9 mouse cellular contexts compared by ENCODE assay signal in genomic region chr6:140548082-140548769, GRCm38 (mm10).
DNase-seq lines count a peak whose midpoint lies in the region; ATAC-seq lines count a peak whose summit lies in the region.
"Had no signal": no experiment of that assay in that cellular context is flagged by ENCODE, and none has a peak within 500 bp of the region (broad histone marks: within the 10 kb centered on the region; RNA-seq: fewer than 3 reads in every experiment).

No protein-coding gene starts in this region.

- no peak overlapping the region for H3K4me2 ChIP-seq in liver, embryonic 12.5 days
- H3K4me2 ChIP-seq in kidney, embryonic 14.5 days (replicated peaks; ENCODE audit: low read depth, low read length), result no peak overlapping the region
- no peak overlapping the region for H3K4me2 ChIP-seq in hindbrain, embryonic 11.5 days (replicated peaks; ENCODE audit: low read depth, low read length)
- H3K4me2 ChIP-seq: embryonic facial prominence, embryonic 12.5 days had no signal

- H3K4me3 ChIP-seq in liver, embryonic 12.5 days, result no peak overlapping the region
- no peak overlapping the region for H3K4me3 ChIP-seq in kidney, embryonic 14.5 days (ENCODE audit: low read length)
- no peak overlapping the region for H3K4me3 ChIP-seq in hindbrain, embryonic 11.5 days (ENCODE audit: low read depth, low read length)
- H3K4me3 ChIP-seq: embryonic facial prominence, embryonic 12.5 days had no signal

- H3K36me3 ChIP-seq in liver, embryonic 12.5 days, result peaks cover 24% of the 10 kb centered on the region
- peaks cover 56% of the 10 kb centered on the region for H3K36me3 ChIP-seq in kidney, embryonic 14.5 days (ENCODE audit: control insufficient read depth, insufficient read depth, low read length)
- 0 out of 2 replicates have a peak, but pooled peaks cover 4% of the 10 kb centered on the region for H3K36me3 ChIP-seq in hindbrain, embryonic 11.5 days (ENCODE audit: control insufficient read depth, insufficient read depth, low read length)

- peak; percentile 63; the same call in 1 of the 2 replicates for ATAC-seq in liver, embryonic 12.5 days
- ATAC-seq in kidney, embryonic 14.5 days (ENCODE audit: low FRiP score, low TSS enrichment), result no peak
- ATAC-seq in hindbrain, embryonic 11.5 days (ENCODE audit: low FRiP score), result no peak

- 45% methylated on average over 5 of the region's 5 CpGs for WGBS in liver, embryonic 12.5 days (ENCODE audit: insufficient replicate concordance)
- 70% methylated on average over 5 of the region's 5 CpGs for WGBS in kidney, embryonic 14.5 days
- 62% methylated on average over 5 of the region's 5 CpGs for WGBS in hindbrain, embryonic 11.5 days

- H3K27me3 ChIP-seq in liver, embryonic 12.5 days (replicated peaks), result no peaks in the 10 kb centered on the region
- H3K27me3 ChIP-seq in kidney, embryonic 14.5 days (ENCODE audit: control insufficient read depth, insufficient read depth, low read length), result no peaks in the 10 kb centered on the region
- H3K27me3 ChIP-seq in hindbrain, embryonic 11.5 days (ENCODE audit: control insufficient read depth, insufficient read depth, low read length), result no peaks in the 10 kb centered on the region
- H3K27me3 ChIP-seq: embryonic facial prominence, embryonic 12.5 days had no signal

- H3K9ac ChIP-seq in liver, embryonic 12.5 days, result no peak overlapping the region
- no peak overlapping the region for H3K9ac ChIP-seq in kidney, embryonic 14.5 days (ENCODE audit: low read depth, low read length)
- H3K9ac ChIP-seq in hindbrain, embryonic 11.5 days (ENCODE audit: low read depth, low read length), result no peak overlapping the region
- H3K9ac ChIP-seq: embryonic facial prominence, embryonic 12.5 days had no signal

- H3K27ac ChIP-seq in liver, embryonic 12.5 days, result no peak overlapping the region
- H3K27ac ChIP-seq in kidney, embryonic 14.5 days (ENCODE audit: low read depth, low read length), result no peak overlapping the region
- no peak overlapping the region for H3K27ac ChIP-seq in hindbrain, embryonic 11.5 days (ENCODE audit: low read depth, low read length)
- H3K27ac ChIP-seq: embryonic facial prominence, embryonic 12.5 days had no signal

- peaks cover 11% of the 10 kb centered on the region for H3K4me1 ChIP-seq in liver, embryonic 12.5 days
- 0 out of 2 replicates have a peak, but pooled peaks cover 7% of the 10 kb centered on the region for H3K4me1 ChIP-seq in kidney, embryonic 14.5 days (ENCODE audit: control insufficient read depth, insufficient read depth, low read length)
- no peaks in the 10 kb centered on the region for H3K4me1 ChIP-seq in hindbrain, embryonic 11.5 days (replicated peaks; ENCODE audit: control insufficient read depth, insufficient read depth, low read length)

- no peaks in the 10 kb centered on the region for H3K9me3 ChIP-seq in liver, embryonic 12.5 days (replicated peaks)
- no peaks in the 10 kb centered on the region for H3K9me3 ChIP-seq in kidney, embryonic 14.5 days (ENCODE audit: control insufficient read depth, low read length)
- no peaks in the 10 kb centered on the region for H3K9me3 ChIP-seq in hindbrain, embryonic 11.5 days (ENCODE audit: control insufficient read depth, low read length)
- H3K9me3 ChIP-seq: embryonic facial prominence, embryonic 12.5 days had no signal

- DNase-seq in urinary bladder, adult 18-20 months (ENCODE audit: low spot score in 2 of 2), result peak; percentile 34 to 65
- no peak for DNase-seq in urinary bladder, postnatal 4 days (ENCODE audit: low spot score in 2 of 2)
- peak; percentile 23 for DNase-seq in adrenal gland, postnatal 25 days
- peak; percentile 52 to 59 for DNase-seq in urinary bladder, postnatal 36 days (ENCODE audit: low spot score in 2 of 2)
- DNase-seq in hindbrain, embryonic 11.5 days (ENCODE audit: low spot score), result no peak
- DNase-seq: heart, postnatal 4 days had no signal

Comparison
In these comparisons a context has a peak if more than half of its experiments do, and no peak if none do; other contexts are left out.
1. DNase-seq: peak in urinary bladder, adult 18-20 months (2 of 2), adrenal gland, postnatal 25 days (single experiment) and urinary bladder, postnatal 36 days (2 of 2); none in urinary bladder, postnatal 4 days (0 of 2) and hindbrain, embryonic 11.5 days (single experiment).